Mouse (Mus musculus) embryonic facial prominence, embryonic 10.5 days (tissue): ENCODE results near the gene Synj1. TPM values are rescaled to one million over a fixed set of nuclear protein-coding genes. Genes with fewer than 3 reads are reported as not detected.

Experiments used
- DNase-seq: peaks from one replicate; pipeline ENCODE4 v3.0.0-alpha.2; 2017; ENCODE audit warnings: low spot score
- H3K27ac ChIP-seq: fragments of 300-500 bp; sonication (generic); replicated peaks from 2 replicates; pipeline ENCODE4 v1.5.1; 2016; ENCODE audit warnings: mild to moderate bottlenecking
- H3K27me3 ChIP-seq: fragments of 300-500 bp; sonication (generic); replicated peaks from 2 replicates; pipeline ENCODE4 v1.6.1; 2016; ENCODE audit warnings: low read depth, mild to moderate bottlenecking; ENCODE audit not compliant: poor library complexity, severe bottlenecking
- H3K36me3 ChIP-seq: fragments of 300-500 bp; sonication (generic); replicated peaks from 2 replicates; pipeline ENCODE4 v1.6.1; 2016; ENCODE audit warnings: mild to moderate bottlenecking, moderate library complexity
- H3K4me1 ChIP-seq: fragments of 300-500 bp; sonication (generic); 2 replicates; pipeline ENCODE4 v1.6.1; 2016
- H3K4me3 ChIP-seq: fragments of 300-500 bp; sonication (generic); 2 replicates; pipeline ENCODE4 v1.5.1; 2016; ENCODE audit warnings: mild to moderate bottlenecking, moderate library complexity
- H3K9me3 ChIP-seq: fragments of 300-500 bp; sonication (generic); 2 replicates; pipeline ENCODE4 v1.6.1; 2016; ENCODE audit warnings: mild to moderate bottlenecking
- WGBS: fragments of 180-500 bp; shearing (Covaris S2); methylation state at CpG from one replicate; pipeline ENCODE4 v1.1.7; 2016; 5-methylcytosine and 5-hydroxymethylcytosine counted together
- polyA plus RNA-seq: library from polyadenylated mRNA; unstranded; fragments of >200 nt; fragmentation: Nextera tagmentation; extraction: Ambion mirVana; gene quantifications from 2 replicates; pipeline ENCODE4 v1.2.1, GENCODE M21; 2016

Synj1 gene
- polyA plus RNA-seq, 1 experiment from 2014 or later: 11.6 TPM

DNA sequence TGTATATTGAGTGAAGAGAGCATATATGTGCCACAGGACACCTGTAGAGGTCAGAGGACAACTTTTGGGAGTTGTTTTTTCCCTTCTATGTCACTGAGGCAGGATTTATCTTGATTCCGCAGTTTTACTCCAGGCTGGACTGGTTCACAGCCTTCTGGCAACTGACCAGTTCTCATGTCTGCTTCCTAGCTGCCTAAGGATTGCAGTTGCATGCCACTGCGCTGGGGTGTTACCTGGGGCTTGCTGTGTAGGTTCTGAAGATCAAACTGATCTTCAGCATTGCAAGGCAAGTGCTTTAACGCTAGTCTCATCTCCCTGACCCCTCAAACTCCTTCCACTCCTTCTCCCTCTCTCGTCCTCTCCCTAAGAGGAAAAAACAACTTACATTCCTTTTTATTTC, 47.9 kb downstream of the Synj1 start:
- no peak overlapping the region for H3K4me3 ChIP-seq
- no peaks in the 10 kb centered on the region for H3K27me3 ChIP-seq
- H3K9me3 ChIP-seq: no peaks in the 10 kb centered on the region
- no peak overlapping the region for H3K27ac ChIP-seq
- H3K4me1 ChIP-seq: no peaks in the 10 kb centered on the region
- 89% methylated on average over 4 of the region's 4 CpGs for WGBS
- H3K36me3 ChIP-seq: peaks cover 19% of the 10 kb centered on the region
- no peak for DNase-seq

DNA sequence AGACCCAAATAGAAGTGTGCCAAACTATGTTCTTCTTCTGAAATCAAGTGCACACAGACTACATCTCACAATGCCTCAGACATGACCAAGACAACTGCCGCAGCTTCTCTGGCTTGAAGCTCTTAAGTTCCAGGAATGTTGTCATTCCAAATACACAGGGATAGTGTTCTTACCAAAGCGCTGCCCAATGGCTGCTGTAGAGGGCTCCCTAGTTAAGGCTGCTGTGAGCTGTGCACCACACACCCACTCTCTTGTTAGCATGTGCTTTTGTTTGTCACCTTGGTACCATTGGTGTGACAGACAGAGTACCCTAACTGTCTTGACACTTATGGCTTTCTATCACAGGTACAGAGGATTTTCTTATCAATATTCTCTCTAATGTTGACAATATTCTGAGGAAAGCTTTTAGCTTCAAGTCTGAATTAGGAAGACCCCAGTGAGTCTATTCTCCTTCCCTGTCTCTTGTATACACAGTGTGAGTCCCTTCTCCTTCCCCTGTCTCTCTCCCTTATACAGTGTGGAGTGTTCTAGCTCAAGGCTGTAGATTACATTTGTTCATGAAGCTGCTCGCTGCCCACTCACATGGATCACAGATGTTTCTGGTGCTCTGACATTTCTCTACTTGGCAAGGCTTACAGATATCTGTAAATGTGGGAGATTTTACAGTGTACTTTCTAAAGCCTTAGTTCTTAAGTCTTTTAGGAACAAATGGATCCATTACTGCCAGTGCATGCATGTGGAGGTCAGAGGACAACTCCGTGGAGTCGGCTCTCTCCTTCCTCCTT, 52.6 kb downstream of the Synj1 start:
- Histone ChIP-seq H3K4me3 (no peak overlapping the region), H3K9me3 (no peaks in the 10 kb centered on the region), H3K4me1 (no peaks in the 10 kb centered on the region), H3K27ac (no peak overlapping the region), H3K27me3 (no peaks in the 10 kb centered on the region), H3K36me3 (peaks cover 10% of the 10 kb centered on the region)
- no peak for DNase-seq
- WGBS: 79% methylated on average over 5 of the region's 5 CpGs

DNA sequence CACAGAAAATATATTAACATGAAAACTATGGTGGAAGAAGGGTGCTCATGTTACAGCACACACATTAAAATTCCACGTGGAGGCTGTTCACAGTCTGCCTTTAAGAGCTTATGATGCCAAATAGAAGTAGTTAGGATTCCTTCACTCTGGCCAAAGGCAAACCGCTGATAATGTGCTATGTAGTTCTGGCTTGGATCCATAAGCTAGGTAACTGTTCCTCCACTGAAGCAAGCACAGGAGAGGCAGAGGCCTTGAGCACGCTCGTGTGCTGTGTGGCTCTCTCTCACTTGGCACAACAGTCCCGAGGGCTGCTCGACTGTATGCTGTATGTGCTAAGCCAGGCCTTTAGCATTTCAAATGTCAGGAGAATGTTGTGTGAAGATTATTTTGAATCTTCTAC, 55.6 kb downstream of the Synj1 start:
- Histone ChIP-seq H3K4me3 (no peak overlapping the region), H3K27me3 (no peaks in the 10 kb centered on the region), H3K36me3 (peaks cover 20% of the 10 kb centered on the region; the same call in 1 of the 2 replicates), H3K27ac (no peak overlapping the region), H3K4me1 (no peaks in the 10 kb centered on the region), H3K9me3 (no peaks in the 10 kb centered on the region)
- WGBS: 88% methylated on average over 6 of the region's 6 CpGs
- DNase-seq: no peak

DNA sequence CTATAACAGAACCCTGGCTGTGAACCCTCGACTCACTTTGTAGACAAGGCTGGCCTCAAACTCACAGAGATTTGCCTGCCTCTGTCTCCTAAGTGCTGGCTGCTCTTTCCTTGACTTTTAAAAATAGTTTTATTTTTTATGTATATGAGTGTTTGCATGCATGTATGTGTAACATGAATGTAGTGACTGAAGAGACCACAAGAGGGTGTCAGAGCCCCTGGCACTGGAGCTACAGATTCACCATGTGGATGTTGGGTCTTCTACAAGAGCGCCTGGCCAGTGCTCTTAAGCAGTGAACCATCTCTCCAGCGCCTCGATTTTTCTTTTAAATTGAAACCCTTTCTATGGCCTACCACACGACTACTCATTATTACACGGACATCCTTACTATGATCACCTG, 57.3 kb downstream of the Synj1 start:
- no peak overlapping the region for H3K4me3 ChIP-seq
- peaks cover 28% of the 10 kb centered on the region; the same call in 1 of the 2 replicates for H3K36me3 ChIP-seq
- WGBS: 92% methylated on average over 6 of the region's 6 CpGs
- no peaks in the 10 kb centered on the region for H3K9me3 ChIP-seq
- no peaks in the 10 kb centered on the region for H3K27me3 ChIP-seq
- no peak overlapping the region for H3K27ac ChIP-seq
- no peaks in the 10 kb centered on the region for H3K4me1 ChIP-seq
- DNase-seq: no peak

DNA sequence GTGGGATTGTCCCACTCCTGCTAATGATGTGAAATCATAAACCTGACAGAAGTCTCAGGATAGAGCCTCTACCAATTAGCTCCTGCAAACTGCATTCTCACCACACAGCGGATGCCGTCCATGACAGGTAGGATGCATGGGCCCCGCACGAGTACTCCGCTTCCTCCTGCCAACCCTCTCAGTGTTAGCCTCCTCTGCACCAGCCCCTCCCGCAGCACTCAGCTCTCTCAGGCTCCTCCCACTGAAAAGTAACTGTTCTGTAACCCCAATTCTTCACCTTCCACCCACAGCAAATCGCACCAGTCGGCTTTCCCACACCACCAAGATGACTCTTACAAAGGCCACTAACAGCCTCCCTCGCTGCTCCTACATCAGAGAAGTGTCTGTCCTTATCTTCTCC, 58.0 kb downstream of the Synj1 start:
- H3K27ac ChIP-seq: no peak overlapping the region
- DNase-seq: no peak
- H3K36me3 ChIP-seq: peaks cover 28% of the 10 kb centered on the region; the same call in 1 of the 2 replicates
- H3K27me3 ChIP-seq: no peaks in the 10 kb centered on the region
- H3K4me3 ChIP-seq: no peak overlapping the region
- H3K9me3 ChIP-seq: no peaks in the 10 kb centered on the region
- 90% methylated on average over 9 of the region's 9 CpGs for WGBS
- H3K4me1 ChIP-seq: no peaks in the 10 kb centered on the region

DNA sequence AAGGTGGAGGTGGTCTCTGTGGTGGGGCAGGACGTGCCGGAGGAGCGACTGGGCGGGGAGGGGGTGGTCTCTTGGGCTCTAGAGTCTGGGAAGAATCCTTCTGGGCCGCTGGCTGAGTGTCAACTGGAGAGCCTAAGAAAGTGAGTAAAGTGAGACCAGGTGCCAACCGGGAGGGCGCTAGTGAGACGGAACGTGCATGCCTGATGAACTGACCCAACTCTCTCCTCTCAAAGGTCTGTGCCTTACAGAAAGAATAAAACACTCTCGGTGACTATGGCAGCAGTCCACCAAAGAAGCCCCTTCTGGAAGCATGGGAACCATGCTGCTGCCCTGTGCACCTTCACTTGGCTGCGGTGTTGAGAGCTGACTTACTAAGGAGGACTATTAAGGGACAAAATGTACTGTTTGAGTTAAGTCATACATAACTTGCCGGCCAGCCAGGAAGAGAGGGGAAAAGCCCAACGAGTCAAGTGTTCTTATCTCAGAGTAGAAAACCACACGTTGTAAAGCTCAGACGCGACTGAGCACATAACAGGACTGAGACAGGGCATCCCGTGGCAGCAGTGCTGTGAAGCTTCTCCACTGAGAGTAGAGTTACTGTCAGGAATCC, 60.6 kb downstream of the Synj1 start:
- Histone ChIP-seq H3K9me3 (no peaks in the 10 kb centered on the region), H3K27me3 (no peaks in the 10 kb centered on the region), H3K27ac (no peak overlapping the region), H3K4me3 (no peak overlapping the region), H3K36me3 (peaks cover 34% of the 10 kb centered on the region), H3K4me1 (no peaks in the 10 kb centered on the region)
- no peak for DNase-seq
- WGBS: 56% methylated on average over 17 of the region's 17 CpGs

DNA sequence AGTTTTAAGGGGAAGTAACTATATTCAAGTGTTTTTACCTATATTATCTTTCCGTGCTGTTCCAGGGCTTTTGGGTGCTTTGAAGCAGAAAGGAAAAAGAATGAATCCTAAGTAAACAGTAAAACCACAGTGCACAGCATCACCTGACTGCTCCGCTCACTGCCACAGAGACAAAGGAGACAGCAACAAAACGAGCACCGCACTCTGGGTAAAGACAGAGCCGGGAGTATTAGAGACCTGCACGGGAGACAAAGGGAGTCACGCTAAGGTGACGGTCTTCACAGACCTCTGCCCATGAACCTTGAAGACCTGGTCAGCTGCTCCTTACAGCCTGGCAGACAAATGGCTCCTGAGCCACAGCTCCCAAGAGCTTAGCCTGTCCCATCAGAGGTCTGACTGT, 64.1 kb downstream of the Synj1 start:
- peak overlapping the region; percentile 19; the same call in 1 of the 2 replicates for H3K27ac ChIP-seq
- no peaks in the 10 kb centered on the region for H3K4me1 ChIP-seq
- no peaks in the 10 kb centered on the region for H3K9me3 ChIP-seq
- H3K4me3 ChIP-seq: no peak overlapping the region
- no peaks in the 10 kb centered on the region for H3K27me3 ChIP-seq
- peaks cover 38% of the 10 kb centered on the region for H3K36me3 ChIP-seq
- DNase-seq: no peak
- WGBS: 85% methylated on average over 8 of the region's 8 CpGs

DNA sequence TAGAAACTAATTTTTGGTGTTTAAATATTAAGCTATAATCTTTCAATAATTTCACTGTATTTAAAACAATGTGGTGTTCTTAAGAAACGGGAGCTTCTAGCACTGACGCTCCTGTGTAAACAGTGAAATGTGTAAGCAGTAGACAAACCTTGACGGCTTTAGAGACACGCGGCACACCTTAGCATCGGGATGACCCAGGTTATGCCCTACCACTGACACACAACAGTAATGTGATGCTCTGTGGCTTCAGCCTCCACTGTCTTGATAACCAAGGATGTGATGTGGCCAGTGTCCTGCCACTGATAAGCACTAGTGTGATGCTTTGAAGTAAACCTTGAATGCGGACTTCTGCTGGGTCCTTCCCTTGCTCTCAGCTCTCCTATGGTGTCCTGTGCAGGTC, 69.9 kb downstream of the Synj1 start:
- H3K9me3 ChIP-seq: no peaks in the 10 kb centered on the region
- WGBS: 92% methylated on average over 7 of the region's 7 CpGs
- no peak overlapping the region for H3K4me3 ChIP-seq
- H3K27me3 ChIP-seq: no peaks in the 10 kb centered on the region
- no peak for DNase-seq
- no peak overlapping the region for H3K27ac ChIP-seq
- peaks cover 19% of the 10 kb centered on the region for H3K36me3 ChIP-seq
- H3K4me1 ChIP-seq: no peaks in the 10 kb centered on the region

DNA sequence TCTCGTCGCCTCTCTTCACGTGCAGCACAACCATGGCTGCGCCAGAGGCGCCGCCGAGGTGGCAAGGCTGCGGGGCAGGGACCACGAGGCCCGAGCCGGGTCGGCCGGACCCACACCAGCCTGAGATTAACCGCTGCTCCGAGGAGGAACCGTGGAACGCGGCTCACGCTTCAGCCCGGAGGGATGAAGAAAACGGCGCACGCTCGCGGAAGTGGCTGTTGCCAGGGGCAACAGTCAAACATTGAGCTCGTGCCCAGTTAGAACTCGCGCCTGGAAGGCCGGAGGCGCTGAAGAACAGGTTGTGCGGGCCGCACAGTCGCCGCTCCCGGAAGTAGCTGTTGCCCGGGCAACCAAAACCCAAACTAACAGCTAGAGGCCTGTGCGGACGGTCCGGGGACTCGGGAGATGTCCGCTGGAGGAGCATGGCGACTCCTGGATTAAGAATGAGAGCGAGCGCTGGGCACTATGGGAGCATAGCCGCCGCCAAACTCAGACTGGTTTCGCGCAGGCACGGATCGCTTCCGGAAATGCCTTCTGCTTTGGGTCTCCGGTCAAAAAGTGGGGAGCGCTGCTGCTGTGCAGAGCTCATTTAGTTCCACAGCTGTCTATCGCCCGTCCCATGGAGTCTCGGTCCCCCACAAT, 76.3 kb downstream of the Synj1 start, which contains the start of gene Cfap298:
Cfap298 (minus strand) TSS at position 428 of the 642 bp plus-strand sequence.
- Histone ChIP-seq H3K27me3 (no peaks in the 10 kb centered on the region), H3K9me3 (no peaks in the 10 kb centered on the region), H3K4me3 (peak within 1 kb of the TSS; percentile 88), H3K27ac (peak within 1 kb of the TSS; percentile 87), H3K4me1 (peaks cover 12% of the 10 kb centered on the region), H3K36me3 (peaks cover 20% of the 10 kb centered on the region)
- WGBS: under 1% methylated on average over 56 of the region's 56 CpGs
- DNase-seq: peak; percentile 98

DNA sequence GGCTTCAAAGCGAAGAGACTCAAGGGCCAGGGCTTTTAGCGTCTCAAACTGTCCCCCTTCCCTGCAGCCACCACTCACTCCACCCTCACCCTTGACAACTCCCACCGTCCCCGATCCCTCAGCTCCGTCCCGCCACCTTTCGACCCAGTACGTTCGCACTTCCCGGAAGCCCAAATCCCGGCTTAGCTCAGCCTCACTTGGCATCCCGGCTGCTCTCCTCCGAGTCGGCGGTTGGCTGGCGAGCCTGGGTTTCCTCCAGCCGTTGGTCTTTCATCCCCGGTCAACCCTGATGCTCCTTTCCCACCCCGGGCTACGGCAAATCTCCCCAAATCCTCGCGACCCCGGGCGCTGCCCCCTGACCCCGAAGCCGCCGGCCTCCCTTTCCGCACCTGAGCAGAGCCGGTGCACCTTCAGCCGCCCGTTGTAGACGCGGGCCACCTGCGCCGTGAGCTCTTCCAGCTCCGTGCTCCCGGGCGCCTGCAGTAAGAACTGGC, 76.9 kb downstream of the Synj1 start:
- Histone ChIP-seq H3K36me3 (peaks cover 24% of the 10 kb centered on the region), H3K27me3 (no peaks in the 10 kb centered on the region), H3K4me3 (peak overlapping the region; percentile 88), H3K9me3 (no peaks in the 10 kb centered on the region), H3K4me1 (peaks cover 12% of the 10 kb centered on the region), H3K27ac (peak overlapping the region; percentile 87)
- under 1% methylated on average over 38 of the region's 38 CpGs for WGBS
- DNase-seq: peak; percentile 75

DNA sequence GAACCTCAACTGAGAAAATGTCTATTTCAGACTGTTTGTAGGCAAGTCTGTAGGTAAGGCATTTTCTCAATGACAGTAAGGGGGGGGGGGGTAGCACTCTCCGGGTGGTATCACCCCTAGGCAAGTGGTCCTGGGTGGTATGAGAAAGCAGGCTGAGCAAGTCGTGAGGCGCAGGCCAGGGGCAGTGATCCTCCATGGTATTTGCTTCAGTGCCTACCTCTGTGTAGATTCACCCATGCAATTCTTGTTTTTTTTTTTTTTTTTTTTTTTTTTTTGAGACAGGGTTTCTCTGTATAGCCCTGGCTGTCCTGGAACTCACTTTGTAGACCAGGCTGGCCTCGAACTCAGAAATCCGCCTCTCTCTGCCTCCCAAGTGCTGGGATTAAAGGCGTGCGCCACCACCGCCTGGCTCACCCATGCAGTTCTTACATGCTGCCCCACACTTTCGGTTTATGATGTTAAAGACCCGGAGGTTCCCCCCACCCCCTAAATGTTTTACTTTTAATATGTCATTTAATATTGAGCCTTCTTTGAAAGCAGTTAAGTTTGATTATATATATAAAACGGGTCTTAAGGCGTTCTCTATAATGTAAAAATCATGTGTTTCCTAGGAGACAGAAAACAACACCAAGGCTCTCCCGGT, 77.5 kb downstream of the Synj1 start:
- H3K4me1 ChIP-seq: peaks cover 12% of the 10 kb centered on the region
- no peaks in the 10 kb centered on the region for H3K27me3 ChIP-seq
- no peak for DNase-seq
- H3K4me3 ChIP-seq: peak overlapping the region; percentile 88
- peaks cover 30% of the 10 kb centered on the region for H3K36me3 ChIP-seq
- WGBS: 37% methylated on average over 13 of the region's 13 CpGs
- no peaks in the 10 kb centered on the region for H3K9me3 ChIP-seq
- peak overlapping the region; percentile 87 for H3K27ac ChIP-seq

DNA sequence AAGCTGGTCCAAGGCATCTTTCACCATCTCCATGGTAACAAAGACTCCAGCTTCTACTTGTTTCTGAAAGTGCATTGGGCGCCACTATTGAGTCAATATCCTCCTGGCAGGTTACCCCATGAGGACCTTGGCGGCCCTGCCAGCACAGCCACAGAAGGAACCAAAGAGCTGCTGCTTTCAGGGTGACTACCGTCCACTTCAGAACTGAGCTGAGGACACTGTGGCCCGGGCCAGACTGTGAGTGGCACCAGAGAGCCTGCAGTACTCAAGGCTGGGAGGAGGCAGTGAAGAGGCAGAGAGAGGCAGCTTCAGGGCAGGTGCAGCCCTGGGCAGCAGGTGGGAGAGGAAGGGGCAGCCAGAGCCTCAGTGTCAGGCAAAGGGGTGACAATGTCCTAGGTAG, 83.7 kb downstream of the Synj1 start:
- 89% methylated on average over 4 of the region's 4 CpGs for whole genome bisulfite sequencing
- no peak for DNase-seq

More for the DNA sequence above, 83.7 kb downstream of the Synj1 start:
- no peaks in the 10 kb centered on the region for H3K4me1 ChIP-seq
- peaks cover 58% of the 10 kb centered on the region for H3K36me3 ChIP-seq
- no peaks in the 10 kb centered on the region for H3K9me3 ChIP-seq
- H3K27me3 ChIP-seq: no peaks in the 10 kb centered on the region
- no peak overlapping the region for H3K27ac ChIP-seq
- H3K4me3 ChIP-seq: no peak overlapping the region
